Mouse (Mus musculus): ENCODE data around the gene Sfxn4.

DNA sequence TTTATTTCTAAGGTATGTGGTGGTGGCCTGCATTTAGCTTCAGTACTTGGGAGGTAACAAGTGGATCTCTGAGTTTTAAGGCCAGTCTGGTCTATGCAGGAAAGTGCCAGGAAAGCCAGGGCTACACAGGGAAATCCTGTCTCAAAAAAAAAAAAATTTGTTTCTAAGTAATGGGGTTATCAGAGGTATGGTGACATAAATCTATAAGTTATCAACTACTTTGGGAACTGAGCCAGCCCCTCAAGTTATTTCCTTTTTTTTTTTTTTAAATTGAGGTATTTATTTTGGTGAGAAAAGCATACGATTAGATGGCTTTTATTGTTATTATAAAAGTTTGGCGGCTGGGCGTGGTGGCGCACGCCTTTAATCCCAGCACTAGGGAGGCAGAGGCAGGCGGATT, 48.1 kb downstream of the Sfxn4 start:
- TF ChIP-seq ZC3H11A (IDR thresholded peaks at IDR 0.05; ENCODE audit: borderline replicate concordance, low read depth, low read length) (no peak), ZNF384 (IDR thresholded peaks at IDR 0.05; ENCODE audit: low read depth, low read length) (no peak), MAFK (IDR thresholded peaks at IDR 0.05; ENCODE audit: insufficient read depth, low read depth, low read length) (no peak), CHD2 (IDR thresholded peaks at IDR 0.05; ENCODE audit: low read depth, low read length) (no peak)

Measured in ES-E14 (cell line).